Mouse (Mus musculus): ENCODE results near the gene Epp13.
"Not testable (repeated sequence)": the region's sequence is repeated elsewhere in the genome, so short reads cannot be mapped to it uniquely, and the experiment has no call there.

The Epp13 gene

DNA sequence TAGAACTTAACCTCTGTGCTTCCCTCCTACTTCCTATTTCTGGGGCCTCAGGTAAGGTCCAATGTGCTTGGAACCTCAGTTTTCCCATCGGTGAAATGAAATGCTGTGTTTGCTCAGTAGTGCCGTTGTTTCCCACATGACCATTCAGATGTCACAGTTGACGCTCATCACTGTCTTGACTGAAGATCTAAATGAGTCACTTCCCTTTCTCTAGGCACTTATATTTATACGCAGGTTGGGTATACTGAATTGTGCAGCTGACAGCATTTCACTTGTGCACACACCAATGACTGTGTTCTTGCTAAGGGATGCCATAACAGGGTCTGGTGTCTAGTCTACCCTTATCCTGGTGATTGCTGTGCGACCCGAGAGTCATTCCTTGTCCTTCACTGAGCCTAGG, 32.9 kb downstream of the Epp13 start:
- DNase-seq (ENCODE audit: low spot score in 2 of 2): no peak

DNA sequence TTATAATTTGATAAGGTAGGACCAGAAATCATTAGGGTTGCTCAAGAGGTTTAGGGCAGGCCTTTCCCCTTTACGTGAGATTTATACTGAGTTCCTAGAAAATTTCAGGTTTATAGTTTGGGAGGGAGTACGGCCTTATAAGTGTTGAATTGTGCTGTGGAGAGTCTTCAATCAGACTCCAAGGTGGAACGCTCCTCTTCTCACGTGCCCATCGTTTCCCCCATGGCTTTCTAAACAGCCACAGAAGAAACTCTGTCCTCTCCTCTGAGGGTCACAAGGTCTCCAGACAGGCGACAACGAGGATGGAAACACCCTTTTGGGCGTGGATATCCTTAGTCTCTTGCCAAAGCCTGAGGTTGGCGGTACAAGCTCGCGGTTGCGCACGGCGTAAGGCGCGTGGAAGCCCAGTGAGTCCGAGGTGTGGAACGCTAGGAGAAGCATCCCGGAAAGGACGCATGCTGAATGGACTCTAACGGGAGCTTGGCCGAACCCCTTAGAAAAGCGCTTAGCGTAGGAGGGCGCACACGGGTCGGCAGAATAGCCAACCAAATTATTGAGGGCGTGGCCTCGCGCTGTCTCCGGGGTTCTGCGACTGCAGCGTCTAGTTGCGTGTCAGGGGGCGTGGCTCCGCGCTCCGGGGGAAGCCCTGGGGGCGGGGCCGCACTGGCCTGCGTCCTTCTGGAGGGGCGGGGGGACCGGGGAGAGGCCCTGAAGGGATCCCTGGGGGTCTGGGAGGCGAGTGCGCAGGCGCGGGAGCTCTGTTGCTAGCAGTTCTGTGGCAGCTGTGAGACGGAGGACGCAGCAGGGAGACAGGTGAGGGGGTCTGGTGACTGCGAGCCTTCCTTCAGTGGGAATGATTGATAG, 33.6 kb downstream of the Epp13 start, which contains the start of gene Zfp667:
Gene Zfp667, plus strand, starts transcription at position 738 of the 864 bp plus-strand sequence.
- peak; percentile 97 to 98 for DNase-seq (ENCODE audit: low spot score in 2 of 2)

- DNase-seq (ENCODE audit: low spot score in 2 of 2): no peak
Observed at GRCm38 (mm10) chr7:6286921-6287531, 34.5 kb downstream of the Epp13 start.

- DNase-seq (ENCODE audit: low spot score in 2 of 2): not testable (repeated sequence)
Observed at GRCm38 (mm10) chr7:6291121-6291520, 38.6 kb downstream of the Epp13 start.

GRCm38 (mm10) chr7:6300796-6301195, 48.3 kb downstream of the Epp13 start:
- DNase-seq (ENCODE audit: low spot score in 2 of 2): not testable (repeated sequence)

GRCm38 (mm10) chr7:6330458-6331232, 78.1 kb downstream of the Epp13 start:
- no peak for DNase-seq (ENCODE audit: low spot score in 2 of 2)

DNA sequence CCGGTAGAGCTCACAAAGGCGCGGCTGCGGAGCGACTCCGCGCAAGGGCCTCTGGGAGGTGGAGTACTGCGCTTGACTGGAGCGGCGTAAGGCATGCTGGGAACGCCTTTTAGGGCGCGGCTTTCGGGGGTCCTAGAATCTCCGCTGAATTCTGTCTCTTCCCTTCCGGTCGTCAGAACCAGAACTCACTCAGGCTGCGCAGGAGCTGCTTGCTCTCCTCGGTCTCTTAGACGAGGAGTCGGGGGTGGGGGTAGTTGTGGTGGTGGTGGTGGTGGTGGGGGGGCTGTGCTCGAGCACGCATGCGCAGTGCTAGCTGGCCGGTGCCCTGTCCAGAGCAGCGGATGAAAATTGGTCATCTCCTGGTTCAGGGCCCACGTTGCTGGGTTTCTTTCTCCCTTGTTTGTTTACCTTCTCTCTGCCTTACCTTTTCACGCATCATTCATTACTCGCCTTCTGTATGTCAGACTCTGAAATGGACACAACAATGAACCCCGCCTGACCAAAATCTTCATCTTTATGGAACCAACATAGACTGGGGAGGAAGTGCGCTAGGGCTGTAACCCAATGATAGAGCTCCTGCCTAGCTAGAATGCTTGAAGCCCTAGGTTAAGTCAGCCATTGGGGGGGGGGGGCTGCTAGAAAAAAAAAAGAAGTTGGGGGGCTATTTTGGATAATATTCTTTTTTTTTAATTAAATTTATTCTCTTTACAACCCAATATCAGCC, 78.9 kb downstream of the Epp13 start, which contains the start of gene Zfp583:
Gene Zfp583, minus strand, starts transcription at position 53 of the 724 bp plus-strand sequence.
- DNase-seq (ENCODE audit: low spot score in 2 of 2): peak; percentile 77 to 80
